In genomic region chr2:61297135-61297534, GRCm38 (mm10) we compare ENCODE assay signal across 13 mouse cellular contexts.
DNase-seq lines count a peak whose midpoint lies in the region; ATAC-seq lines count a peak whose summit lies in the region.
"Had no signal": no experiment of that assay in that cellular context is flagged by ENCODE, and none has a peak within 500 bp of the region (broad histone marks: within the 10 kb centered on the region; RNA-seq: fewer than 3 reads in every experiment).

No protein-coding gene starts in this region.

- no peak overlapping the region for H3K4me2 ChIP-seq in kidney, embryonic 15.5 days
- H3K4me2 ChIP-seq: stomach, embryonic 15.5 days had no signal

- no peaks in the 10 kb centered on the region for H3K36me3 ChIP-seq in kidney, embryonic 15.5 days
- H3K36me3 ChIP-seq: hindbrain, embryonic 10.5 days; stomach, embryonic 15.5 days had no signal

- H3K27ac ChIP-seq in kidney, embryonic 15.5 days: 0 out of 2 replicates have a peak overlapping the region, but pooled peaks have one; percentile 38
- H3K27ac ChIP-seq: hindbrain, embryonic 10.5 days; layer of hippocampus, adult 2 months; stomach, embryonic 15.5 days had no signal

- no peak overlapping the region for H3K9ac ChIP-seq in kidney, embryonic 15.5 days
- H3K9ac ChIP-seq: stomach, embryonic 15.5 days had no signal

- intact Hi-C loops in gastrocnemius, postnatal 14 days (cut with DNase I; ENCODE audit: low total_unique reads): no loop called here

- H3K4me1 ChIP-seq in kidney, embryonic 15.5 days: peaks cover 9% of the 10 kb centered on the region
- H3K4me1 ChIP-seq: hindbrain, embryonic 10.5 days; stomach, embryonic 15.5 days had no signal

- DNase-seq in gastrocnemius, adult 18-20 months (ENCODE audit: low spot score): peak; percentile 34
- DNase-seq in gastrocnemius, postnatal 14 days: no peak
- DNase-seq in ovary, adult 18-20 months (ENCODE audit: low spot score): peak; percentile 17
- DNase-seq in ovary, postnatal 14 days (ENCODE audit: low spot score): no peak
- peak; percentile 16 for DNase-seq in testis, postnatal 14 days (ENCODE audit: low spot score)
- DNase-seq in right cerebral cortex, postnatal 25 days: no peak
- DNase-seq: cerebellum, postnatal 25 days; right cerebral cortex, adult 18-20 months had no signal

- H3K4me3 ChIP-seq in kidney, embryonic 15.5 days (replicated peaks): no peak overlapping the region
- H3K4me3 ChIP-seq: hindbrain, embryonic 10.5 days; layer of hippocampus, adult 2 months; stomach, embryonic 15.5 days had no signal

- WGBS in kidney, embryonic 15.5 days: 55% methylated on average over 5 of the region's 5 CpGs

- no peaks in the 10 kb centered on the region for H3K9me3 ChIP-seq in kidney, embryonic 15.5 days (replicated peaks)
- H3K9me3 ChIP-seq: hindbrain, embryonic 10.5 days; stomach, embryonic 15.5 days had no signal

- no peak for ATAC-seq in kidney, embryonic 15.5 days (replicated peaks; ENCODE audit: low FRiP score)
- ATAC-seq in megakaryocyte, adult 5-6 weeks (ENCODE audit: poor library complexity, severe bottlenecking): no peak

- no peaks in the 10 kb centered on the region for H3K27me3 ChIP-seq in kidney, embryonic 15.5 days
- H3K27me3 ChIP-seq: stomach, embryonic 15.5 days had no signal

Comparison
In these comparisons a context has a peak if more than half of its experiments do, and no peak if none do; other contexts are left out.
1. DNase-seq: peak in gastrocnemius, adult 18-20 months (single experiment), ovary, adult 18-20 months (single experiment) and testis, postnatal 14 days (single experiment); none in gastrocnemius, postnatal 14 days (single experiment), ovary, postnatal 14 days (single experiment) and right cerebral cortex, postnatal 25 days (single experiment).